Mouse (Mus musculus) thymus, postnatal 25 days (tissue): ENCODE data around the gene Alx3.
A peak's percentile ranks its signal among the peaks of the same experiment; 100 is the strongest.

Source experiments
- DNase-seq: peaks from one replicate; pipeline ENCODE4 v3.0.0; 2022

Alx3 gene

DNA sequence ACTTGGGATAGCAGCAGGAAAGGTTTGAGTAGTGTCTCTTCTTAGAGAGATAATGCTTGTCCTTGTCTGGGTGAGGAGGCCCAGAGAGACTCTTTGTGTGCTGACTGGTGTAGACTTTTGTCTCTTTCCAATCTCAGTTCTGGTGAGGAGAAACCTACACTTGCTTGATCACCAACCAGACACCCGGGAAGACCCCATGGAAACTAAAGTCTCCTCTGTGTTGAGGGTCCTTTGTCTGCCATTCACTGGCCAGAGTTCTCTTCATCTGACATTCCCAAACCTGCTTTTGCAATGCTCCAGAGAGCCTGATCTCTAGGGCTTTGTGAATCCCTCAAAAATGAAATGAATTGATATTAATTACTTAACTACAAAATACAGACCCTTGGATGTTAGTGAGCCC, 10.9 kb upstream of the Alx3 start:
- no peak for DNase-seq

DNA sequence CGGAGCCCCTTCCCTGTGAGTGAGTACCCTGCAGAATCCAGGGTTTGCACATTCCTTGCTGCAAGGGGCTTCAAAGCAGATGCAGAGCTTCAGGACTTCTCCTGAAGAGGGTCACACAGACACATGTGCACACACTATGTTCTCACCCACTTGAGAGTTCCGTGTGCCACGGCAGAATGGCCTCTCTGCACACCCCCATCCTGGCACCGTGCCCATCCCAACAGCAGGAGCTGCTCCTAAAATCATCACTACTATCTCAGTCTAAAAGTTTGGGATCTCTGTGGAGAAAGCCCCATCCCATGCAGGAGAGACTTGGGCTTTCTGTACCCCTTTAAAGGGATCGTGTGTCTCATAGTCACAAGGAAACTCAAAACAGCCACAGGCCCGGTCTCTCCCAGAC, 8.3 kb upstream of the Alx3 start:
- no peak for DNase-seq

DNA sequence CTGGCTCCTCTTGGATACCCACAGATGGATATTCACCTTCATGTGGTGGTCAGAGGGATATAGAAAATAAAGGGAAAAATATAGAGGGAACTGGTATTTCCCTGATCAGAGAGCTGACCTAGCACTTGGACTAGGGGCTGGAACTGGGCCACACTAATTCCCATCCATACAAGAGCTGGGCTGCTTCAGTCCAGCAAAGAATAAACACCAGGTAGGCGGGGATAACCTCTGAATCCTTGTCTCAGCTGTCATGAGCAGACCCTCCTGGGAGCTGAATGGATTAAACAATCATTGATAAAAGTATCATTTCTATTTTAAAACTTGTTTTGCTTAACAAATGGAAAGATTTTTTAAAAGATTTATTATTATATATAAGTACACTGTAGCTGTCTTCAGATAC, 3.2 kb upstream of the Alx3 start:
- no peak for DNase-seq

DNA sequence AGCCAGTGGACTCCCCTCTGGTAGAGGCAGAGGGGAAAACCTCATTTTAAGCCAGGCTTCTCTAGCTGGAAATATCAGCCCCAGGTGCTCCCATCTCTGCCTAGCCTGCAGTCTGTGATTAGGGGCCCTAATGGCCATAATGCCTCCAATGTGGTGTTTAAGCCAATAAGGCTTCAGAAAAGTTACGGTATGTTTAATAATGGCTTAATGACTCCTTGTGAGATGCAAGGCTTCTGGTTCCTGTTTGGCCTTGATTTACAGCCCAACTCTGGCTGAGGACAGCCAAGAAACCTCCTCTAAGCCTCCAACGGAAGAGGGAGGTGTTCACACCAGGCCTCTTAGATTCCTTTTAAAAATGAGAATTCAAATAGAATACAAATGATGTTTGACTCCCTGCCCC, 1.2 kb upstream of the Alx3 start:
- DNase-seq: no peak

DNA sequence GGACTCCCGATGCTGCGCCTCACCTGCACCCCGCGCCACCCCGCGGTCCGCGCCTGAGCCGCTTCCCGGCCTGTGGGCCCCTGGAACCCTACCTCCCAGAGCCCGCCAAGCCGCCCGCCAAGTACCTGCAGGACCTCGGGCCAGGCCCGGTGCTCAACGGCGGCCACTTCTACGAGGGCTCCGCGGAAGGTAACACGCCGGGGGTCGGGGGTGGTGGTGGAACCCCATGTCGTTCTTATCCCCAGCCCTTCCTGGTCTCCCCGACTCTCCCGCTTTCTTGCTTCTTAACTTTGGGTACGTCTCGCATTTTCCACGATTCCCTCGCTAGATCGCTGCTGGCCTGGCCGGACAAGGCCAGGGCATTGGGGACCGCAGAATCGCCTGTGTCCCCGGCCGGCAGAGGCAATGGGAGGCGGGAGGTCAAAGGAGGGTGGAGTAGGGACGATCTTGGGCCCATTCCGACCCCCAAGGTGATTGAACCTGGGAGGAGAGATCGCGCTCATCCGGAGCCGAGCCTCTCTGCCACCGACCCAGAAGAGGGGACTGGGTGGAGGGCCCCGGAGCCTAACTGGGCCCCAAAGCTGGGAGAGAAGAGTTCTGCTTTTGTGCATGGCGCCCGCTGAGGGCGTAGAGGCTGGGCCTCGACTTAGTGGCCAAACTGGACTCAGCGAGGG, 570 bp downstream of the Alx3 start:
- DNase-seq: no peak

DNA sequence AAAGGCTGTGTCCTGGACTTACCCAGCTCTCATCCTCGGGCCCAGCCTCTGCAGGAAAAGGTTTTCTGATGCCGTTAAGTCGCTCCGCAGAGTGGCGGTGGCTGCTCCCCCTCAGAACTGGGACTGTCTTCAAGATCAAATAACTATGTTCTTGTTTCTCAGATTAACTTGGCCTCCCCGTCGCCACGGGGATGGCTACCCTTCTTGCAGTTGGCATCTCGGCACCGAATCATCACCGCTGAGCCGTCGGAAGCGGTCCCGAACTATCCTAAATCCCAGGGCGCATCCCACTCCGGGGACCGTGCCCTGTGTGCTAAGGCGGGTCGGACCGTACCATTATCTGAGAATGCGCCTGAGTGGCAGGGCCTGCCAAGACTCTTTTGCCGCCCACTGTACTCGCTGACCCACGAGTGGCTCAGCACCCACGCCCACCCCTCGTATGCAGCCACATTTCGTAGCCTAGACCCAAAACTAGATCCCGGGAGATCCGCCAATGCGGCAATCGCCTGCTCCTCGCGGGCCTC, 1.2 kb downstream of the Alx3 start:
- DNase-seq: no peak

DNA sequence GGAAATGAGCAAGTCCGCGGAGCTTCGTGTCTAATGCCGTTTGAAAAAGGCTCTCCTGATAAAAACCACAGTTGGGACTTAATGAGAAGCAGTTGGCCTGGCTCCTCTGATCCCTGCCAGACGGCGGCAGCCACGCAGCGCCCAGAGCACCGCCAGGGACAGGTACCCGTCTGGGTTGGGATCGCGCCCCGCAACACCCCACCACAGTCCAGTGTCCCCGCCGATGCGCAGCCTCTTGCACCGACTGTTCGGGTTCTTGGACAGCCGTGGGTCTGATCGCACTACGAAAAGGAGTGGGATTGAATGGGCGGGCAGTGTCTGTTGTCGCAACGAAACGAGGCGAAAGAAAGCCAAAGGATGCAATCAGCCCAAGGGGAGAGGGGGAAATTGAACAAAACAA, 1.7 kb downstream of the Alx3 start:
- DNase-seq: no peak

DNA sequence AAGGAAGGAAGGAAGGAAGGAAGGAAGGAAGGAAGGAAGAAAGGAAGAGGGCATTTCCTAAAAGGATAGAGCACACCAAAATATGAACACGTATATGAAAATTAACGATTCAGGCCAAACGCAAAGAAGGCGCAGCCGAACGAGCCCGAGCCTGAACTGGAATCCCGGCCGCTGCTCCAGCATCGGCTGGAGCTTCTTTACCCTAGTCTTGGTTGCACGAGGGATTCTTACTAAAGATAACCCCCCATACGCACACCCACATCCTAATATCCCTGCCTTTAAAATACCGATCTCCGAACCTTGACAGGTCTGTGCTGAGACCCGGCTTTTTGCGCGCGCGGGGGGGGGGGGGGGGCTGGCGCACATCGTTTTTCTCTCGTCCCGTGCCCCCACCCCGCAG, 2.3 kb downstream of the Alx3 start:
- no peak for DNase-seq

DNA sequence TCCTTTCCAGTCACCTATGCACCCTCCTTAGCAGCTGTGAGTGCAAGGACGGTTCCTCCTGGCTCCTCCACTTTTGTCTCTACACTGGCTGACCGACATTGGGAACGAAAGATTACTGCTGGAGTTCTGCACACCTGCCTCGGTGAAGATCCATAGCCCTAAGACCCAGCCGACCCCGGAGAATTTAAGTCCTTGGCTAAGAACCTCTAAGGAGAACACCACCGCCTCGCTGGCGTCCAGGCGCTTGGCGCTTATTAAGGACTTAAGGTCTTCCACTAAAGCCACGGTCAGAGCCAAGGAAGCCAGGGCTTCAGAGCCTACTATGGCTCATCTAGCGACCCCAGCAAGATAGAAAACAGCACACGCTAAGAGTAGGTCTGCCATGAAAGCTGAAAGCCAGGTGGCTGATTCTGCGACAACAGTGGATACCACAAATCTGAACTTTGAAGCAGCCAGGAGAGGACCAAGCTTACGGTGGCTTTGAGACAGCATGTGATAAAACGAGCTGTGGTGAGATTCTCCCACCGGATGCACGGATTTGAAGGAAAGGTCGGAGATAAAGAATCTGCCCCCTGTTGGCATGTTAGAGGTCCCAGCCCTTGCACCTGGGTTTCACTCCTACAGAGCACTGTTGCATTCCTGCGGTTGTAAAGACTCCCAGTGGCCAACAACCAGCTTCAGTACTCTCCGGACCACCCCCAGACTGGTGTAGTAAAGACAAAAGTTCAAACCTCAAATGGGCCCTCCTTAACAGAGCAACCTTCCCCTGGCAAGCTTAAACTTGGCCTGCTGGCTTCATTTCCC, 3.0 kb downstream of the Alx3 start:
- DNase-seq: no peak

DNA sequence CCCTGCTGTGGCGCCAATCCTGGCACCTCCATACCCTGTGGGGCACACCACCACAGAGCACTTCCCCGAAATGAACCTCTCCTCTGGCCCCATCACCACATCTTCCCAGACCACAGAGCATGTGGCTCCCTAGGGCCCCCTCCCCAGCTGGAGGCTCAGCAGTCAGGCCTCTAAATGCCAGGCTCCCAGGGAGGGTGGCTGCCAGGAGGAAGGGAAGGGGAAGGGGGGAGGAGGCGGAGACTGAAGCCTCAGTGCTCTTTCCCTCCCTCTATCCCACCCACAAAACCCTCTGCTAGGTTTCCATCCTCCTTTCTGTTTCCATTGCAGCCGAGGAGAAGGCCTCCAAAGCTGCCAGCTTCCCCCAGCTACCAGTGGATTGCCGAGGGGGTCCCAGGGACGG, 5.3 kb downstream of the Alx3 start:
- no peak for DNase-seq

DNA sequence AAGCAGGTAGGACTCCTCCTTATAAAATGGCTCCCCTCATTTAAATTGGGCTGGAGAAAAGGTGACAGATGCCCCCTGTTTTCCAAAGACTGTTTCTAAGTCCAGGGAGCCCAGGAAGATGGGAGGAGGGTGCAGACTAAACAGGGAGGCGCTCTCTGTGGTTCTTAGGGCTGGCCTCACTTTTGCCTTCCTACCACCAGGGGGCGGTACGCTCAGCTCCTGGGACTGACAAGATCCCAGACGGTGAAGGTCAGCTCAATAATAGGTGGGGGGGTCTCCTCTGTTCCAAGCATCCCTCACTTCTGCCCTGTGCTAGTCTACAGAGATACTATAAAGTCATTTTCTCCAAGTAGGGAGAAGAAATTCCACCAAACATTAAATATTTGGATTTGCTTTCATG, 10.5 kb downstream of the Alx3 start:
- peak; percentile 49 for DNase-seq

DNA sequence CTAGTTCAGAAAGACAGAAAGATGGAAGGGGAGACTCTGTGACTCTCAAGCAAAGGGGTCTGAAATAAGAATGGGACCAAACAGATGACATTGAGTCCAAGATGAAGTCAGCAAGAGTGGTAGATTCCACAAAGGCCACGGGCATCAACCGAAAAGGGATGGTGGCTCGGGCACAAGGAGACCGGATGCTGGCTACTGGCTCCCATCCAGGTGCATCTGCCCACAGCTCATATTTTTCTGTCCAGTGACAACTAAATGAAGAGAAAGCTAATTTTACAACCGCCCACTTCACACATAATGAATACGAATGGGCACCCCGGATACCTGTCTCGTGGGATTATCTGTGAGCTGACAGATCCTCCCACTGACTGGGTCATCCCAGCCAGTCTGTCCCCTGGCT, 12.4 kb downstream of the Alx3 start:
- no peak for DNase-seq

DNA sequence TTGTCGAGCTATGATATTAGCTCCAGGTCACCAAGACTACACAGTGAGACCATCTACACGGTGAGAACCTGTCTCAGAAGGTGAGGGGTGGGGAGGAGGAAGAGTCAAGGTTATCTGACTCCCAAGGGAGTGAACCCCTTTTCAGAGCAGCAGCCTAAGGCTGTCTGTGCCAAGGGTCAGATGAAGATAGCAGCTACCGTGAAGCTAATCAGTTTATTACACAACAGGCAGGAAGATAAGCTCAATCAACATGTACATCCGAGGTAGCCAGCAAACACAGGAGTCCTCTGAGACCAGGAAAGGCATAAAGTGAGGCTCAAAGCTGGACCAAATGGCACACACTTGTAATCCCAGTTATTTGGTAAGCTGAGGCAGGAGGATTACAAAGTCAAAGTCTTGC, 14.0 kb downstream of the Alx3 start:
- no peak for DNase-seq

DNA sequence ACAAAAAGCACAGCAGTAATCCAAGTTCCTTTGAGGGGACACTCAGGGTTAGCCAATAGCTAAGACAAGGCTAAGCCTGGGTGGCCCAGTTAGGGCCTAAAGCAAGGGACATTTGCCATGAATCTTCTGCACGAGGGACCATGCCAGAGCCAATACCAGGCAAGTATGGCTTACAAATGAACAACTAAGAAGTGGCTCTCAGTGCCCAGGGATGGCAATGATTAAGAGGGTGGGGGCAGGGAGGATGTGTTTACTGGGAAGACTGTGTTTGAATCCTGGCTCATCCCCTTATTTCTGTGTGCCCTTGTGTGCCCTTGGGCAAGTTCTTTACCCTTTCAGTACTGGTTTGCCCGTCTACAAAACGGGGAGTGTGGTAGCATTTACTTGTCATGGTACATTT, 14.5 kb downstream of the Alx3 start:
- DNase-seq: no peak

DNA sequence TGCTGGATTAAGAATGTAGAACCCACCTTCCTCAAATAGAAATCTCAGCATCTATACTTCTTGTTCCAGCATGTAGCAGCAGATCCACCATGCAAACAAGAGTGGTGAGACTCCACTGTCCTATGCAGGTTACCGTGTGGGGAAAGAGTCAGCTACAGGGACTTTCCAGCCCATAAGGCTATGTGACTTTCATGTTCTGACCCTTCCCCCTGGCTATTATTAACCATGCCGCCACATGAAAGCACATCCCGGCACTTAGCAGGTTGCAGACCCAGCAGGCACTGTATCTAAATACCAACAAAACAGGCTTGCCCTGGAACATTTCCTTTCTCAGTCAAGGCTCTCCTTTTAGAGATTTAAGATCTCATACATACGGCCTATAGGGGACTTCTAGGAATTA, 16.6 kb downstream of the Alx3 start:
- DNase-seq: no peak

DNA sequence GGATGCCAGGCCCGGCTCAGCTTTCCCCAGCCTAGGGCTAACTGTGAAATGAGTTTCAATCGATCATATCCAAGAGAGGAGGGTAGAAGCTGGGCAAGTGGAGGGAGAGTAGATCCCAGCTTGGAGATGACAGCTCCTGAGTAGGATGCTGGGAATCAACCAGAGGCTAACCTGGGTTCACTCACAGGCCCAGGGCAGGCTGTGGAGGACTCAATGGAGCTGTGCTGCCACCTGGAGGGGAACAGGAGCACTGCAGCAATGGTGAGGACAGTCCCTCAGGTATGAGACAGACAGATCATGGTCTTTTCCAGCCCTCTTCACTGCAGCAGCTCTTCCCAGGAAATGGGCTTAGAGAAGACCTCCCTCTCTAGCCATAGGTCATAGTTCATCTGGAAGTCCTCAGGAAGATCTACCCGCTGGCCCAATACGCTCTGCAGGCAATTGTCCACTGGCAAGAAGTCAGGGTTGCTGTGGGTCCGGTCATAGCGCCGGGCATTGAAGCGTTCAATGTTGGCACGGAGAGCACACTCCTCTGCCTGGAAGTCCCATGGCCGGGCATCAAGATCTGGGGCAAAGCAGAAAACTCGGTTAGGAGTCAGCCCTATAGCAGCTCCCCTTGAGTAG, 18.2 kb downstream of the Alx3 start:
- peak; percentile 62 for DNase-seq

DNA sequence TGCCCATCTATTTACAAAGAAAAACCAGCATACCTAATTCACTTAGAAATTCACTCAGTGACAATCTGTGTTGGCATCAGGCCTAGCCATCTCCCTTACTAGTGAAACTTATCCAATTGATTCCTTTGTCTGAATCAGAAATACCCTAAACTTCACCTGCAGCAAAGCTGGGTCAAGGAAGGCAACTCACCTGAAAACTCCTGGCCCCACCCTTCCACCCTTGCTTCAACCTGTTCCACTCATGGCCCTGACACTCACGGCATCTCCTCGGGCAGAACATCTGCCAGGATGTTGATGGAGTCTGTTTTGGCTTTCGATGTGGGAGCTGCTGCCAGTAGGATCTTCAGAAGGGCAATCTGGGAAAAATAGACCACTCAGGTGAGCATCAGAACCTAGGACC, 23.0 kb downstream of the Alx3 start:
- no peak for DNase-seq

DNA sequence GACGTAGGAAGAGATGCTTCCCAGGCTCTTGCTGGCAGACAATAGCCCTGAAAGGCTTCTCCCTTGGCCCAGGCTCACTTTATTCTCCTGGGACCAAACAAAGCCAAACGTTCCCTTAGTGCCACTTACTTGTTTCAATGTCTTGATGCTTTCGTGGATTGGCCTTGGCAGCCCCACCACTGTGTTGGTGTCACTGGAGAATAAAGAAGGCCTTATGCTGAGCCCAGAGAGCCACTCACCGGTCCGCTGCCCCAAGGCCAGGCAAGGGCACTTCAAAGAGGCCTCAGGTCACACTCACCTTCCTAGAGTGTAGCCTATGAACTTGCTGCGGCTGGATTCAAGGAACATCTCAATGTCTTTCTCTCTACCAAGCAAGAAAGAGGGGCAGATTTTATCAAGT, 25.1 kb downstream of the Alx3 start:
- DNase-seq: no peak

DNA sequence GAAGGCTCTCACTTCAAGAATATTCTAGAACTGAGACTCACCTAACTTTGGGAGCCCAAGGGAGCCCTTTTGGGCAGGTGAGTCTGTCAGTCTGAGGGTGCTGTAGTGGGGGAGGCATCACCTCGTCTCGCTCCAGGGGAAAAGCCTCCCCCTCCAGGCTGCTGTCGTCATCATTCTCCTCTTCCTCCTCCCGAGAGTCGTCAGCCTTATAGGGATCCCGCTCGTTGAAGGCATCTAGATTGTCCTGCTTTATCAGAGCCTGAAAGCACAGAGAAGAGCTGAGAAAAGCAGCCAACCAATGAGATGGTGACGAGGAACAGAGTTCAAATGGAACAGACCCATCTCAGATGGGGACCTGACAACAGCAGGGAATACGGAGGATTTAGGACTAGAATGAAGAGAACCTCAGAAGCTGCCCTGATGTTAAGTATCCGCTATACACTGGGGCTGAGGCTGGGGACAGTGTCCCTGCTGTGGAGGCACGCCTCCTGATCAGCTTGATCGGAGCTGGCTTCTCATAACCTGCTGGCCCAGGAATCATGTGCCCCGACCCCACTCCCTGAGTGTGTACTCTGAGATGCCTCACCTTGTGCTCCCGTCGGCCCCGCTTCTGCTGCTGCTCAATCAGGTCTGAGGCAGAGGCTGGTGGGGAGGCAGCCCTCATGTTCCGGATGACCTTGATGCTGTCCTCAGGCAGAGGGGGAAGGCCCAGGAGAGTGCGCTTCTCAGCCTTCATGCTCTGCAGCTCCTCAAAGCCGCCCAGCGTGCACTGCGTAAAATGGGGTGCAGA, 26.6 kb downstream of the Alx3 start:
- no peak for DNase-seq

DNA sequence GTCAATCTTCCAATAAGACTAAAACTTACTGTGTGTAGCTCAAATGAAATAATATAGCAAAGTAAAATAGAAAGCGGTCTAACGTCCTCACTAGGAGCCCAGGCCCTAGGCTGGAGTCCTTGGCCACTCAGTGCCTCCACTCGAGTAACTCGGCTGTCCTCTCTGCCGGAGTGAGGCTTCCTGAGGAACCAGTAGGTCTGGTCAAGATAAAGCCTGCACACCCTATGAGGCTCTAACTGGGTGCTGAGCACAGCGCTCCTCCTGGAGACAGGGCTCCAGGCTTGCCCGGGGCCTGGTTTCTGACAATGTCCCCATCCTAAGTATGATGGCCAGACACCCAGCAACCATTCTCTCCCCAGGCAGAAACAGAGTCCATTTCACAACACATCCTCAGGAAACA, 27.7 kb downstream of the Alx3 start:
- DNase-seq: no peak

DNA sequence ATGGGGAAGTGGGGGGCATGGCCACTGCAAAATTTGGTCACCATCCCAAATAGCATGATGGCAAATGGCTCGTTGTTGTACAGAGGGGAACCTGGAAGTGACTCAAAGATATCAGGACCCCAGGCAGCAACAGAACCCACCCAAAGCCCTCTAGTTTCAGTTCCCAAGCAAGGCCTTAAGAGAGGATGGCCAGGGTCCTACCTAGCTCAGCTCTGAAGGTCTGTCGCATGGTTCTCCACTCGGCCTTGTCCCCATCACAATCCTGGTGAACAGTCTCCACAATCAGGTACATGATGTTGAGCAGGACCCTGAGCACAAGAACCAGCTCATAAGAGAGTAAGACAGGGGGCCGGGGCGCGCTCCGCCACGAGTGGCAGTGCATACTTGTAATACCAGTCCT, 29.6 kb downstream of the Alx3 start:
- DNase-seq: no peak

DNA sequence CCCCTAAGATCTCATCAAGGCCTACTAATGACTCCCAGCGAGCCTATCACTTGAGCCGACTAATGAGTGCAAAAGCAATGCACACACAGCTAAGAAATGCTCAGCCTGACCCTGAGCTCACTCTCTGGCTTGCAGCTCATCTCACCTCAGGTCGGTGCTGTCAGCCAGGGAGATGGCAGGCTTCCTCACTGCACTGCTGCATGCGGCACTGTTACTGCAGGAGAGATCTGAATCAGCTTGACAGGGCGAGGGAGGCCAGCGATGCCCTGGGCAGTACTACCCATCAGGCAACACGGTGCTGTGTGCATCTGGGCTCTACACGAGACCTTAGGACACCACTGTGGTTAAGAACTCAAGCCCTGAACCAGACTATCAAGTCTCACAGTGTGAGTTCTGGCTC, 30.7 kb downstream of the Alx3 start:
- DNase-seq: no peak

DNA sequence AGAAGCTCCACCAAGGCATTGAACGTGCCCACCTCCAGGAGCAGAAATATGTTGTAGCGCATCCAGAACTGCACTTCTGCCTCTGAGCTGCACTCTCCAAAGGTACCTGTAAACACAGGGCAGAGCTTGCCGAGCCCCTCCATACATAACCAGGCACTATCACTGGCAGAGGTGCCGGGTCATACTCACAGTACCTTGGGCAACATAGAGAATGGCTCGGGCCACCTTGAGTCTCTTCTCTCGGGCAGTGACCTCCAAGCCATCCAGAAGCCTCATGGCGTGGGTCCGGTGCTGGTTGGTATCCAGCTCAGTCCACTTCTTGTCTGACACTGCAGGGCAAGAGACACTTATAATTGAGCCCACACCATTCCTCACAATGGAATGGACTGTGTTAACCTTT, 31.9 kb downstream of the Alx3 start:
- DNase-seq: no peak
